Mouse (Mus musculus) kidney, postnatal 14 days (tissue): ENCODE data around the gene Gpr87.
A peak's percentile ranks its signal among the peaks of the same experiment; 100 is the strongest.
"Not testable (repeated sequence)": the region's sequence is repeated elsewhere in the genome, so short reads cannot be mapped to it uniquely, and the experiment has no call there.

ENCODE experiments used
- DNase-seq: peaks from one replicate; pipeline ENCODE4 v3.0.0; 2022; ENCODE audit warnings: mixed read lengths

Gene Gpr87

GRCm38 (mm10) chr3:59185662-59186061 is 9.2 kb downstream of the Gpr87 start:
- DNase-seq: no peak

- DNase-seq: no peak
Observed at GRCm38 (mm10) chr3:59182129-59182528, 12.8 kb downstream of the Gpr87 start.

- DNase-seq: no peak
Observed at GRCm38 (mm10) chr3:59181134-59181533, 13.8 kb downstream of the Gpr87 start.

GRCm38 (mm10) chr3:59176871-59177270 is 18.0 kb downstream of the Gpr87 start:
- DNase-seq: no peak

GRCm38 (mm10) chr3:59175234-59175633 is 19.7 kb downstream of the Gpr87 start:
- DNase-seq: peak; percentile 58

- DNase-seq: no peak
Observed at GRCm38 (mm10) chr3:59174426-59175154, 20.3 kb downstream of the Gpr87 start.

GRCm38 (mm10) chr3:59169921-59170627 is 24.8 kb downstream of the Gpr87 start:
- no peak for DNase-seq

GRCm38 (mm10) chr3:59169215-59169614 is 25.7 kb downstream of the Gpr87 start:
- DNase-seq: no peak

GRCm38 (mm10) chr3:59168476-59168875 is 26.4 kb downstream of the Gpr87 start:
- DNase-seq: no peak

- no peak for DNase-seq
Observed at GRCm38 (mm10) chr3:59167417-59168054, 27.4 kb downstream of the Gpr87 start.

GRCm38 (mm10) chr3:59160465-59160864 is 34.4 kb downstream of the Gpr87 start:
- DNase-seq: no peak

GRCm38 (mm10) chr3:59157048-59157447 is 37.9 kb downstream of the Gpr87 start:
- DNase-seq: no peak

GRCm38 (mm10) chr3:59155404-59155803 is 39.5 kb downstream of the Gpr87 start:
- no peak for DNase-seq

GRCm38 (mm10) chr3:59154888-59155287 is 40.0 kb downstream of the Gpr87 start:
- no peak for DNase-seq

GRCm38 (mm10) chr3:59153424-59153823 is 41.5 kb downstream of the Gpr87 start, which contains the start of gene P2ry14:
TSS of gene P2ry14 (minus strand) at chr3:59153618.
- no peak for DNase-seq

GRCm38 (mm10) chr3:59150624-59151023 is 44.3 kb downstream of the Gpr87 start:
- no peak for DNase-seq

GRCm38 (mm10) chr3:59149646-59150045 is 45.3 kb downstream of the Gpr87 start:
- no peak for DNase-seq

- peak; percentile 19 for DNase-seq
Observed at GRCm38 (mm10) chr3:59145194-59145593, 49.7 kb downstream of the Gpr87 start.

GRCm38 (mm10) chr3:59141507-59142305 is 53.2 kb downstream of the Gpr87 start:
- no peak for DNase-seq

- DNase-seq: not testable (repeated sequence)
Observed at GRCm38 (mm10) chr3:59140941-59141340, 54.0 kb downstream of the Gpr87 start.

GRCm38 (mm10) chr3:59140115-59140514 is 54.8 kb downstream of the Gpr87 start:
- no peak for DNase-seq

- DNase-seq: peak; percentile 36
Observed at GRCm38 (mm10) chr3:59139651-59140051, 55.3 kb downstream of the Gpr87 start.

GRCm38 (mm10) chr3:59138946-59139468 is 55.9 kb downstream of the Gpr87 start:
- no peak for DNase-seq
